Mouse (Mus musculus) erythroblast, embryonic 14.5 days (primary cell): Measurements from ENCODE around the gene Fam168b.

Experiments
- GATA1 ChIP-seq: IDR thresholded peaks from 2 replicates; pipeline ENCODE4 v1.6.1; 2012; ENCODE audit warnings: low read length, inconsistent platforms, mixed read lengths
- TAL1 ChIP-seq: IDR thresholded peaks from 3 replicates; pipeline ENCODE4 v1.6.1; 2012; ENCODE audit warnings: low read length, inconsistent platforms, mixed read lengths

DNA sequence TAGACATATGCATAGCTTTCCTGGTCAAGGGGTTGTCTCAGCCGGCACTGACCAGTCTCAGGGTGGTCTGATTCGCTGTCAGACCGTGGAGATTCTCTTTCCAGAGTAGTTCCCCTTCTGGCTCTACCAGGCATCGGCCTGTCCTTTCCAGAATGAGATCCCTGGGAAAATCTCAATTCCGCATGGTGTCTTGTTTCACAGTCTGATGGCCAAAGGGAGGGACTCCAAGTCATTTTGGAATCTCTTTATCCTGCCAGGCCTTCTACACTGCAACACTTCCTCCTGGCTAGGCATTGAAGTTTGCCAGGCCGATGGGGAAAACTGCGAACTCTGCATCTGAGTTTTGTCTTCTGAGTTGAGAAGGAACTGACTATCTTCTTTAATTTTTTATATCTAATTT, 17.3 kb upstream of the Fam168b start:
- TF ChIP-seq GATA1, result no peak
- TF ChIP-seq TAL1, result no peak
